Mouse (Mus musculus): ENCODE data around the gene Senp7.
"Not testable (repeated sequence)": the region's sequence is repeated elsewhere in the genome, so short reads cannot be mapped to it uniquely, and the experiment has no call there.

Senp7 gene

DNA sequence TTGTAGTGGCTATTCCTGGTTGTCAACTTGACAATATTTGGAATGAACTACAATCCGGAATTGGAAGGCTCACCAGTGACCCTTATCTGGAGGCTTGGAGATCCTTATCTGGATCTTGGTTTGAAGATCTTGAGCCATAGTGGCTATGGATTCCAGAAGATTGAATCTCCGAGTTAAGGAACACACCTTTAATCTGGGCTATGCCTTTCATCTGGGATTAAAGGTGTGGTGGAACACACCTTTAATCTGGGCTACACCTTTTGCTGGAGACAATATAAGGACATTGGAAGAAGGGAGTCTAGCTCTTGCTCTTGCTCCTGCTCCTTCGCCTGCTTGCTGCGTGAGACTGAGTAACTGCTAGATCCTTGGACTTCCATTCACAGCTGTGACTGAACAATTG is at the start of gene Senp7:
Gene Senp7 (plus strand): TSS at position 301 of the 400 bp plus-strand sequence.
- DNase-seq (ENCODE audit: extremely low read depth, low read depth), result not testable (repeated sequence)

- no peak for DNase-seq (ENCODE audit: extremely low read depth, low read depth)
Measured at GRCm38 (mm10) chr16:56006798-56007197, 41.3 kb upstream of the Senp7 start.

DNA sequence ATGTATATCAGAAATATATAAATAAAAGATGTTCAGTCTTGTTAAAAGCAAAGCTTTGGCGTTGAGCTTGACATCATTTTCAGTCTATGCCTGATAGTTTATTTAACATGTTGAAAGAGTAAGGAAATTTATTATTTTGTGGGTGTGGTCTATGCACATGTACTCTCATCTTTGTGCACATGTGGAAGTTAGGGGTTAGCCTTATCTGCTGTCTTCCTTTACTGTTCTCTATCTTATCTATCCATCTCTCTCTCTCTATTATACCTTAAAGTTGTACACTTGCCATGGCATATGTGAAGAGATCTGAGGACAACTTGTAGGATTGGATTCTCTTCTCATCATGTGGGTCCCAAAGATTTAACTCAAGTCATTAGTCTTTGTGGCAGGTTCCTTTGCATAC is 39.3 kb upstream of the Senp7 start:
- DNase-seq (ENCODE audit: extremely low read depth, low read depth), result no peak

DNA sequence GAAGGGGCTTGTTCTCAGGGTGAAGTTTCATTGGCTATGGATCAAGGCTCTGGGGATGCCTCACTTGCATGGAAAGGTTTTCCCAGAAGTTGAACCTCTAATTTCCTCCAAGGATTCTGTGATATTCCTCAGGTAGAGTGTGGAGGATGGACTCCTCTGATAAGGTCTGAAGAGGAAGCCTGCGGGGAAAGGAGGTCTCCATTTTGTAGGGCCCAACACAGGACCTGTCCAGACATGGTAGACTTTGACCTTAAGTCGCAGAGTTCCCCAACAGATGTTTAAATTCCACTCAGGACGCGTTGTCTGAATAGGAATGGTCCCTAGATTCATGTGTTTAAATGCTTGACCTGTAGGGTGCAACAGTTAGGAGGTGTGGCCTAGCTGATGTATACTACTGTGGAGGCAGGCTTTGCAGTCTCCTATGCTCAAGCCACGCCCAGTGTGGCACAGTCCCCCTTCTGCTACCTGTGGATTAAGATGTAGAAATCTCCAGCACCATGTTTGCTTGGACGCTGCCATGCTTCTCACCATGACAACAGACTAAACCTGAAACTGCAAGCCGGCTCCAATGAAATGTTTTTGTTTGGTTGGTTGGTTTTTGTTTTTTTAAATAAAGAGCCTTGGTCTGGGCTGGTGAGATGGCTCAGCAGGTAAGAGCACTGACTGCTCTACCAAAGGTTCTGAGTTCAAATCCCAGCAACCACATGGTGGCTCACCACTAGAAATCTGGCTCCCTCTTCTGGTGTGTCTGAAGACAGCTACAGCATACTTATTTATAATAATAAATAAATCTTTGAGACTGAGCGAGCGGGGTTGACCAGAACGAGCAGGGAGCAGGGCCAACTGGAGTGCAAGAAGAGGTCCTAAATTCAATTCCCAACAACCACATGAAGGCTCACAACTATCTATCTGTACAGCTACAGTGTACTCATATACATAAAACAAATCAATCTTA is 35.1 kb upstream of the Senp7 start:
- no peak for DNase-seq (ENCODE audit: extremely low read depth, low read depth)

DNA sequence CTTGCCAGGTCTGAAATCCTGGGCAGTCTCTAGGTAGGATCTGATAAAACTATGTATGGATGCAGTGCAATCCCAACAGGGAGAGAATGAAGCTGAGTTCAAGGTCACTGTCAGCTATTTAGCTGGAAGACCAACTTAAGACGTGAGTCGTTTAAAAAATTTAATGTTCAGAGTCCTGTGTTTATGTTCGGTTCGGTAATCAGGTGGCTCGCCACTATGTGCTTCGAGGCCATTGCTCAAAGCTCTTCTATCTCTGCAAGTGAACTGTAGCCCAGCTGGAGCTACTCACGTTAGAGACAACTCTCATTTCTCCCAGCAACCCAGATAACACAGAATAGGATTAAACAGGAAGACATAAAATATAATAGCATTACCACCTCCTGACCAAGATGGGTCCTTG is 34.1 kb upstream of the Senp7 start:
- DNase-seq (ENCODE audit: extremely low read depth, low read depth), result no peak

- no peak for DNase-seq (ENCODE audit: extremely low read depth, low read depth)
Measured at GRCm38 (mm10) chr16:56019660-56020059, 28.5 kb upstream of the Senp7 start.

DNA sequence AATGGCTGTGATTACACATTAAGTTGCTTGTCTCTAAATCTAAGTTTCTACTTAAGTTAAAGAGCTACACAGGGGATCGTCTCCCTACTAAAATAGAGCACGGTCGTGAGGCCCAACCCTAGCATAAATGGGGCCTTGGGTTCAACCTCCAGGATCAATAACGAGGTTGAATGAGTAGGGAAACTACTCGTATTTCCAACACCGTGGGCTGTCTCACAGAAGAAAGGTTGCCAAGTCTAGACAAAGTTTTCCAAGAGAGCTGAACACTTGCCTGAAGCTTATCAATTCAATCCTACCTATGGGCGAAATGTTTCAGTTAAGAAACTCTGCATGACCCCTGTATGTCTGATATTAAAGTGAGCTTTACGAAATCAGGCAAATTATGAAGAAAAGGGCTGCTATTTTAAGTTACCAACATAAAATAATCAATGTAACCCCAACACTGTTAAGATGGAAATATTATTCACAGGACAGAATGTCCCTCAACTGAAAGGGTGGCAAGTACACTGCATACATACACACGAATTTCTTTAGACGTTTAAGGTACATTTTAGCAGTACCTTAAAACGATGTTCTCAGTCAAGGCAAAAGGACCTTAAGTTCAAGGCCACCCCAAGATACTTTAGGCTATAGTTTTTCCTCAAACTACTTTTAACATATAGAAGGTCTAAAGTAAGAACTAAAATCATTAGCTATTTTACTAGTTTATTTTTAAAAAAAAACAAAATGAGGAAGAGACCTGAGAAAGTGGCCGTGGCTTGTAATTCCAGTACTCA is 20.1 kb upstream of the Senp7 start:
- no peak for DNase-seq (ENCODE audit: extremely low read depth, low read depth)

GRCm38 (mm10) chr16:56028722-56029551 is 19.2 kb upstream of the Senp7 start:
- peak; percentile 30 for DNase-seq (ENCODE audit: extremely low read depth, low read depth)

GRCm38 (mm10) chr16:56029661-56030082 is 18.5 kb upstream of the Senp7 start, which contains the start of gene Pcnp:
Gene Pcnp (minus strand): TSS chr16:56029739.
- peak; percentile 92 for DNase-seq (ENCODE audit: extremely low read depth, low read depth)

DNA sequence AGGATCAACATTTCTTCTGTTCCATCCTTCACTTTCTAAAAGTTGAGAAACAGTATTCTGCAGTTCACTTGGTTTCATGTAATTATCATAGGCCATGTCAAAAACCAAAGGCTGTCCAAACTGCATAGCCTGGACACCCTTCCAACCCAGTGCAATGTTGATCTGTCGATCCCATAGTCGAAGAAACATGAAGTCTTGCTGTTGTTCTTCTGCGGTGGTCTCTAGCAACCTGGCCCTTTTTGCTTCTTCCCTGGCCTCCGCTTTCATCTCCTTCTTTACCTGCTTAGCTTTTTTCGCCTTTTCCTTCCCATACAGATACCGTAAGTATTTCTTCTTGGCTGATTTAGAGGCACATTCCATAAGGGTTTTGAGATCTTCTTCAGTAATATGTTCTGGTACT is 13.6 kb upstream of the Senp7 start:
- DNase-seq (ENCODE audit: extremely low read depth, low read depth), result no peak

GRCm38 (mm10) chr16:56036501-56036900 is 11.6 kb upstream of the Senp7 start:
- DNase-seq (ENCODE audit: extremely low read depth, low read depth), result peak; percentile 35

DNA sequence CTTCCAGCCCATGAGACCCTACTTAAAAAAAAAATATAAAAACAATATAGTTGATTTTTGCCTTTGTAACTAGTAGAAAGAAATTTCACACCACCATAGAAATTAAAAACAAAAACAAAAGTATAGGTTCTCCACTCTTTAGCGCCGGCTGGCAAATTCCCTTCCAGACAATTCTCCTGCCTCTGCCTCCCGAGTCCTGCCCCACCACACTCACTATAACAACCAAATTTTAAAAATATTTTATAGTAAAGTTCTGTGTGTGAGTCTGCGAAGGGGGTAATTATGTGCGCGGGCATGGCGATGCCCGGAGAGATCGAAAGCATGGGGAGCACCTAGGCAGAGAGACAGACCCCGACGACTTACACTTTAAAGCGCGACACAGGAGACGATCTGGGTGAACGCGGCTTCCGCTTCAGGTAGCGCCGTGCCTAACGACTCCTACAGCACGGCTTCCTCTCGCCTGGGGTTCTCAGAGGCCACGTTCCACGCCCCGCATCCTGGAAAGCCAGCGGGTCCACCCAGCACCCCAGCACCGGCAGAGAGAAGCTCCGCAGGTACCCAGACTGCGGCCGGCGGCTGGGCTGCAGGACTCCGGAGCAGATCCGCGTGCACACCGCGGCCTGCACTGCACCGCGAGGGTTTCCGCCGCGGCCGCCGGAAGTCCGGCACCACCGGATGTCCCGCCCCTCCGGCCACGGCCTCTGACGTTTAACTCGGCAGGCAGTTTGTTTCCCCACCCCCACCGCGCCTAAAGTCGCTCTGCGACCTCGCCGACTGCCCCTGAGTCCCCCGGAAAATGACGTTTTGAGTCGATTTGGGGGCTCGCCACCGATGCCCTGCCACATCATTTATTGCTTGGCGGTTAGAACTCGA is 10.8 kb upstream of the Senp7 start, which contains the start of gene Trmt10c:
Gene Trmt10c (minus strand): TSS at position 682 of the 873 bp plus-strand sequence.
- DNase-seq (ENCODE audit: extremely low read depth, low read depth), result peak; percentile 79

GRCm38 (mm10) chr16:56038090-56038489 is 10.0 kb upstream of the Senp7 start:
- DNase-seq (ENCODE audit: extremely low read depth, low read depth), result no peak

- no peak for DNase-seq (ENCODE audit: extremely low read depth, low read depth)
Measured at GRCm38 (mm10) chr16:56055911-56056310, 7.8 kb downstream of the Senp7 start.

GRCm38 (mm10) chr16:56056944-56057590 is 8.9 kb downstream of the Senp7 start:
- DNase-seq (ENCODE audit: extremely low read depth, low read depth), result no peak

DNA sequence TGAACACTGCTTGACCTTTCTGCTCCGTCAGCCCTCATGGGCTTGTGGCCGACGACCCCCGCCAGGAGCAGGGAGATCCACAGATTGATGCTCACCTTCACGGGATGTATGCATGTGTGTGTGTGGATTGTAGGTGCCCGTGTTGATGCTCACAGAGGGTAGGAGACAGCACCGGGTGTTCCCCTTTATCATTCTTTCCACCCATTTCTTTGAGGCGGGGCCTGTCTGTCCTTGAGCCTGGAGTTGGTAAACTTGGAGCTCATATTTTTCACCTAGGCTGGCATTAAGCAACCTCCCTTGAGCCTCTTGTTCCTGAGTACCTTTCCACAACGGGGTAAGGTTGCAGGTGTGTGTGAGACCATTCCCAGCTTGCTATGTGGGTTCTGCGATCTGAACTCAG is 10.0 kb downstream of the Senp7 start:
- no peak for DNase-seq (ENCODE audit: extremely low read depth, low read depth)

- DNase-seq (ENCODE audit: extremely low read depth, low read depth), result peak; percentile 74
Measured at GRCm38 (mm10) chr16:56061995-56062594, 14.0 kb downstream of the Senp7 start.

- no peak for DNase-seq (ENCODE audit: extremely low read depth, low read depth)
Measured at GRCm38 (mm10) chr16:56062981-56063380, 14.8 kb downstream of the Senp7 start.

- peak; percentile 78 for DNase-seq (ENCODE audit: extremely low read depth, low read depth)
Measured at GRCm38 (mm10) chr16:56064334-56064990, 16.3 kb downstream of the Senp7 start.

Measured in MEL-GATA-1-ER (cell line).